Mouse (Mus musculus) neural tube, embryonic 12.5 days (tissue): Measurements from ENCODE around the gene 4930469K13Rik. TPM values are rescaled to one million over a fixed set of nuclear protein-coding genes. Genes with fewer than 3 reads are reported as not detected.
A peak's percentile ranks its signal among the peaks of the same experiment; 100 is the strongest.

Experiments
- ATAC-seq: fragments of 200-750 bp; cut with Nextera tagmentation; 2 replicates; pipeline ENCODE4 v1.8.0; 2017; ENCODE audit warnings: low read depth, mild to moderate bottlenecking, moderate TSS enrichment, moderate library complexity; ENCODE audit not compliant: low FRiP score
- H3K27ac ChIP-seq: fragments of 300-500 bp; sonication (generic); 2 replicates; pipeline ENCODE4 v1.5.1; 2016
- H3K27me3 ChIP-seq: fragments of 300-500 bp; sonication (generic); replicated peaks from 2 replicates; pipeline ENCODE4 v1.6.1; 2016; ENCODE audit warnings: mild to moderate bottlenecking
- H3K36me3 ChIP-seq: fragments of 300-500 bp; sonication (generic); 2 replicates; pipeline ENCODE4 v1.6.1; 2016; ENCODE audit warnings: mild to moderate bottlenecking
- H3K4me1 ChIP-seq: fragments of 300-500 bp; sonication (generic); 2 replicates; pipeline ENCODE4 v1.6.1; 2016
- H3K4me2 ChIP-seq: fragments of 300-500 bp; sonication (generic); replicated peaks from 2 replicates; pipeline ENCODE4 v1.6.1; 2016; ENCODE audit warnings: mild to moderate bottlenecking
- H3K4me3 ChIP-seq: fragments of 300-500 bp; sonication (generic); 2 replicates; pipeline ENCODE4 v1.5.1; 2016
- H3K9ac ChIP-seq: fragments of 300-500 bp; sonication (generic); 2 replicates; pipeline ENCODE4 v1.6.1; 2016; ENCODE audit warnings: mild to moderate bottlenecking
- H3K9me3 ChIP-seq: fragments of 300-500 bp; sonication (generic); 2 replicates; pipeline ENCODE4 v1.6.1; 2016; ENCODE audit warnings: mild to moderate bottlenecking
- WGBS: fragments of 180-500 bp; shearing (Covaris S2); methylation state at CpG from one replicate; pipeline ENCODE4 v1.1.7; 2016; 5-methylcytosine and 5-hydroxymethylcytosine counted together
- polyA plus RNA-seq: library from polyadenylated mRNA; unstranded; fragments of >200 nt; fragmentation: Nextera tagmentation; extraction: Ambion mirVana; gene quantifications from 2 replicates; pipeline ENCODE4 v1.2.1, GENCODE M21; 2016

4930469K13Rik gene
- polyA plus RNA-seq, 1 experiment from 2014 or later: 21.1 TPM

GRCm38 (mm10) chr11:34073776-34074175, 24.6 kb downstream of the 4930469K13Rik start:
- peak; percentile 53 for ATAC-seq
- H3K4me3 ChIP-seq: no peak overlapping the region

GRCm38 (mm10) chr11:34072309-34072708, 26.0 kb downstream of the 4930469K13Rik start:
- 73% methylated on average over 4 of the region's 4 CpGs for WGBS
- Histone ChIP-seq H3K27ac (no peak overlapping the region), H3K9ac (no peak overlapping the region), H3K4me1 (no peaks in the 10 kb centered on the region), H3K4me3 (no peak overlapping the region), H3K9me3 (no peaks in the 10 kb centered on the region), H3K36me3 (no peaks in the 10 kb centered on the region), H3K4me2 (no peak overlapping the region), H3K27me3 (no peaks in the 10 kb centered on the region)
- ATAC-seq: no peak

More at GRCm38 (mm10) chr11:34073776-34074175, 24.6 kb downstream of the 4930469K13Rik start:
- H3K9me3 ChIP-seq: no peaks in the 10 kb centered on the region
- H3K27ac ChIP-seq: no peak overlapping the region
- WGBS: 16% methylated on average over 15 of the region's 15 CpGs
- H3K9ac ChIP-seq: no peak overlapping the region
- no peaks in the 10 kb centered on the region for H3K36me3 ChIP-seq
- H3K4me2 ChIP-seq: peak overlapping the region; percentile 29
- H3K4me1 ChIP-seq: no peaks in the 10 kb centered on the region
- no peaks in the 10 kb centered on the region for H3K27me3 ChIP-seq

- no peak for ATAC-seq
These were observed 27.8 kb downstream of the 4930469K13Rik start for GRCm38 (mm10) chr11:34070596-34070995.

GRCm38 (mm10) chr11:34063702-34064485, 34.5 kb downstream of the 4930469K13Rik start:
- ATAC-seq: no peak
- WGBS: 69% methylated on average over 5 of the region's 5 CpGs

More at GRCm38 (mm10) chr11:34070596-34070995, 27.8 kb downstream of the 4930469K13Rik start:
- H3K27me3 ChIP-seq: no peaks in the 10 kb centered on the region
- H3K9ac ChIP-seq: no peak overlapping the region
- H3K36me3 ChIP-seq: no peaks in the 10 kb centered on the region
- no peak overlapping the region for H3K27ac ChIP-seq
- H3K4me2 ChIP-seq: no peak overlapping the region
- H3K9me3 ChIP-seq: no peaks in the 10 kb centered on the region
- no peak overlapping the region for H3K4me3 ChIP-seq
- no peaks in the 10 kb centered on the region for H3K4me1 ChIP-seq

GRCm38 (mm10) chr11:34063257-34063656, 35.1 kb downstream of the 4930469K13Rik start:
- no peak for ATAC-seq
- no peaks in the 10 kb centered on the region for H3K36me3 ChIP-seq

More at GRCm38 (mm10) chr11:34063702-34064485, 34.5 kb downstream of the 4930469K13Rik start:
- no peaks in the 10 kb centered on the region for H3K9me3 ChIP-seq
- no peak overlapping the region for H3K9ac ChIP-seq
- 0 out of 2 replicates have a peak, but pooled peaks cover 2% of the 10 kb centered on the region for H3K4me1 ChIP-seq
- no peak overlapping the region for H3K27ac ChIP-seq
- no peak overlapping the region for H3K4me2 ChIP-seq
- H3K36me3 ChIP-seq: no peaks in the 10 kb centered on the region
- H3K4me3 ChIP-seq: no peak overlapping the region
- no peaks in the 10 kb centered on the region for H3K27me3 ChIP-seq

GRCm38 (mm10) chr11:34061740-34062139, 36.6 kb downstream of the 4930469K13Rik start:
- H3K27ac ChIP-seq: no peak overlapping the region
- H3K4me3 ChIP-seq: no peak overlapping the region
- no peaks in the 10 kb centered on the region for H3K9me3 ChIP-seq
- 80% methylated on average over 6 of the region's 6 CpGs for WGBS
- no peaks in the 10 kb centered on the region for H3K27me3 ChIP-seq
- no peak for ATAC-seq
- no peak overlapping the region for H3K4me2 ChIP-seq
- no peaks in the 10 kb centered on the region for H3K36me3 ChIP-seq
- no peak overlapping the region for H3K9ac ChIP-seq
- H3K4me1 ChIP-seq: 0 out of 2 replicates have a peak, but pooled peaks cover 2% of the 10 kb centered on the region

More at GRCm38 (mm10) chr11:34063257-34063656, 35.1 kb downstream of the 4930469K13Rik start:
- Histone ChIP-seq H3K9me3 (no peaks in the 10 kb centered on the region), H3K4me1 (0 out of 2 replicates have a peak, but pooled peaks cover 2% of the 10 kb centered on the region), H3K27ac (no peak overlapping the region), H3K9ac (no peak overlapping the region), H3K27me3 (no peaks in the 10 kb centered on the region), H3K4me2 (no peak overlapping the region), H3K4me3 (no peak overlapping the region)
- 74% methylated on average over 2 of the region's 2 CpGs for WGBS

- H3K36me3 ChIP-seq: no peaks in the 10 kb centered on the region
- H3K9ac ChIP-seq: no peak overlapping the region
- H3K27me3 ChIP-seq: no peaks in the 10 kb centered on the region
- no peaks in the 10 kb centered on the region for H3K9me3 ChIP-seq
- WGBS: 95% methylated on average over 6 of the region's 6 CpGs
- H3K27ac ChIP-seq: no peak overlapping the region
- ATAC-seq: no peak
- H3K4me2 ChIP-seq: no peak overlapping the region
- 0 out of 2 replicates have a peak, but pooled peaks cover 1% of the 10 kb centered on the region for H3K4me1 ChIP-seq
- no peak overlapping the region for H3K4me3 ChIP-seq
These were observed 39.4 kb downstream of the 4930469K13Rik start for GRCm38 (mm10) chr11:34058960-34059359.

GRCm38 (mm10) chr11:34058332-34058731, 40.0 kb downstream of the 4930469K13Rik start:
- no peaks in the 10 kb centered on the region for H3K4me1 ChIP-seq
- H3K4me2 ChIP-seq: no peak overlapping the region
- no peak for ATAC-seq
- H3K9ac ChIP-seq: no peak overlapping the region
- no peaks in the 10 kb centered on the region for H3K9me3 ChIP-seq
- H3K4me3 ChIP-seq: no peak overlapping the region
- no peaks in the 10 kb centered on the region for H3K36me3 ChIP-seq
- H3K27me3 ChIP-seq: no peaks in the 10 kb centered on the region
- H3K27ac ChIP-seq: no peak overlapping the region

- no peak for ATAC-seq
- Histone ChIP-seq H3K9ac (no peak overlapping the region), H3K36me3 (no peaks in the 10 kb centered on the region), H3K4me2 (no peak overlapping the region), H3K4me3 (no peak overlapping the region), H3K4me1 (no peaks in the 10 kb centered on the region), H3K9me3 (no peaks in the 10 kb centered on the region), H3K27me3 (no peaks in the 10 kb centered on the region), H3K27ac (no peak overlapping the region)
- WGBS: 91% methylated on average over 1 of the region's 1 CpGs
These were observed 41.6 kb downstream of the 4930469K13Rik start for GRCm38 (mm10) chr11:34056715-34057114.

- H3K4me2 ChIP-seq: no peak overlapping the region
- no peak overlapping the region for H3K27ac ChIP-seq
- no peak for ATAC-seq
- H3K9me3 ChIP-seq: no peaks in the 10 kb centered on the region
- 84% methylated on average over 7 of the region's 7 CpGs for WGBS
- H3K4me3 ChIP-seq: no peak overlapping the region
- no peak overlapping the region for H3K9ac ChIP-seq
- H3K4me1 ChIP-seq: no peaks in the 10 kb centered on the region
- H3K27me3 ChIP-seq: no peaks in the 10 kb centered on the region
- no peaks in the 10 kb centered on the region for H3K36me3 ChIP-seq
These were observed 44.2 kb downstream of the 4930469K13Rik start for GRCm38 (mm10) chr11:34054031-34054727.

- Histone ChIP-seq H3K27ac (no peak overlapping the region), H3K36me3 (no peaks in the 10 kb centered on the region), H3K9me3 (no peaks in the 10 kb centered on the region), H3K27me3 (no peaks in the 10 kb centered on the region), H3K4me3 (no peak overlapping the region), H3K9ac (no peak overlapping the region), H3K4me1 (no peaks in the 10 kb centered on the region), H3K4me2 (no peak overlapping the region)
- no peak for ATAC-seq
- WGBS: 77% methylated on average over 6 of the region's 6 CpGs
These were observed 45.1 kb downstream of the 4930469K13Rik start for GRCm38 (mm10) chr11:34053031-34053818.

- Histone ChIP-seq H3K4me2 (no peak overlapping the region), H3K4me3 (no peak overlapping the region), H3K9me3 (no peaks in the 10 kb centered on the region), H3K9ac (no peak overlapping the region), H3K27ac (no peak overlapping the region), H3K36me3 (no peaks in the 10 kb centered on the region), H3K4me1 (no peaks in the 10 kb centered on the region), H3K27me3 (no peaks in the 10 kb centered on the region)
- 80% methylated on average over 2 of the region's 2 CpGs for WGBS
- no peak for ATAC-seq
These were observed 47.7 kb downstream of the 4930469K13Rik start for GRCm38 (mm10) chr11:34050643-34051042.
